Mouse (Mus musculus) layer of hippocampus, postnatal 14 days (tissue): ENCODE results near the gene Myo18b. TPM values are rescaled to one million over a fixed set of nuclear protein-coding genes. Genes with fewer than 3 reads are reported as not detected.

Experiments
- DNase-seq, 2 experiments: peaks; one replicate each; pipeline ENCODE4 v3.0.0; 2021 to 2022; ENCODE audit warnings: low spot score in 2 of 2, mixed read lengths in 1 of 2
- total RNA-seq, 2 experiments: library from RNA; stranded (reverse); gene quantifications; 2 replicates each; pipeline ENCODE4 v1.2.3; 2021

Myo18b gene
- total RNA-seq, 2 experiments from 2014 or later = 2.2 to 2.6 TPM

DNA sequence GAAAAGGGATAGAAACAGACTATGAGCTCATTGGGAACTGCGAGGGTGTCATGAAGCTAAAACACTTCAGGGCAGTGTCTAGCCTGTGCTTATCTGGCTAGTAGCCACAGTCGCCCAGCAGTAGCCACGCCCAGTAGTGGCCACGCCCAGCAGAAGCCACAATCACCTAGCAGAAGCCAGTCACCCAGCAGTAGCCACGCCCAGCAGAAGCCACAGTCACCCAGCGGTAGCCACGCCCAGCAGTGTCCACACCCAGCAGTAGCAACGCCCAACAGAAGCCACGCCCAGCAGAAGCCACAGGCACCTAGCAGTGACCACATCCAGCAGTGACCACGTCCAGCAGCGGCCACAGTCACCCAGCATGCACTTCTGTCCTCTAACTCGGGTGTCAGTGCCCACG lies 255.5 kb downstream of the Myo18b start:
- no peak for DNase-seq

Other genes starting within 250 kb of the Myo18b start
- 10 to 100 TPM; 57.3 to 76.8 TPM for gene Grk3, start 119.4 kb upstream of the Myo18b start, total RNA-seq
- gene Crybb2, start 173.8 kb upstream of the Myo18b start, total RNA-seq = not detected
- 1 to 10 TPM; 2.6 to 3.0 TPM for gene Crybb3, start 185.2 kb upstream of the Myo18b start, total RNA-seq